Mouse (Mus musculus) cerebellum, postnatal 36 days (tissue): ENCODE data around the gene Spcs3.
A peak's percentile ranks its signal among the peaks of the same experiment; 100 is the strongest.
"Not testable (repeated sequence)": the region's sequence is repeated elsewhere in the genome, so short reads cannot be mapped to it uniquely, and the experiment has no call there.

Experiments used
- DNase-seq, 2 experiments: peaks; one replicate each; pipeline ENCODE4 v3.0.0; 2021 to 2022; ENCODE audit warnings: mixed read lengths in 2 of 2

The Spcs3 gene

GRCm38 (mm10) chr8:54529382-54530296, at the start of gene Spcs3, which contains the start of gene Asb5:
Gene Spcs3, minus strand, starts transcription at chr8:54529998.
Gene Asb5, plus strand, starts transcription at chr8:54529580.
- DNase-seq = peak; percentile 93 to 97

DNA sequence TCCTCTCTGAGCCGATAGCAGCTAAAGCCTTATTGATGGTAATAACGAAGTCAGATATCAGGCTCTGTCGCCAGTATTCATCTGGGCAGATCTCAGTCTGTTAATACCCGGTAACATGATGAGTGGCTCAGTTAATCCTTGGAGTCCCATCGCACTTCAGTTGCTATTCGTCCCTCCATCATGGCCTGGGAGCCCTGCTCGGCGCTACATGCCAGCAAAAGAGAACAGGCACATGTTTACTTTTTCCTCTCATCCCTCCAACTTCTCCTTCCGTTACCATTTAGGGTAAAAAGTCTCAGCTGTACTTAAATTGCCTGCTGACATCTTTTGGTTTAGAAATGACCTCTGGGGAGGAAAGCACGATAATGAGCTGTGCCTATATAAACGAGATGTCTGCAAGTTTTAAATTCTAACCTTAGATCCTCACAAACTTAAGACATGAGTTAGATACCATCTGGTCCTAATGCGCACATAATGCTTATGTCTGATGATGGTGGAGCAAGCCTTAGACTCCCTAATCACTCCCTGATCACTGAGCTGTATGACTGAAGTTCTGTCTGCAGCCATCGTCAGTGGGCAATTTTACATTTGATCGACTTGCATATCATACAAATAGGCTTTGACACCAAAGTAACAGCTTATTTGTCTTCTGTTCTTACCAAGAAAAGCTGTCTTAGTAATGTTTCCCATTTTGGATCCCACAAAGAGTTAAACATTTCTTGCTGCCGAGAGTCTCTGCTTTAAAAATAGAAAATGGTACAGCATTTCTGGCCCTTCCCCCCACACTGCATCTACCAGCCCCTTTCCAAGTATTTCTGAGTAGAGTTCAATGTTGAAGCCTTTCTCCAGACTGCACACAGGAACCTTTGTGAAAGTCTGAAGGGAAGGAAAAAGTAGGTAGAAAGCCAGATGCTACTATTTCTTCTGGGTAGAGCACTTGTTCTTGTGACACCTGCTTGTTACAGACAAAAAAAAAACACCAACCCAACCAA, 41.1 kb upstream of the Spcs3 start:
- no peak for DNase-seq

DNA sequence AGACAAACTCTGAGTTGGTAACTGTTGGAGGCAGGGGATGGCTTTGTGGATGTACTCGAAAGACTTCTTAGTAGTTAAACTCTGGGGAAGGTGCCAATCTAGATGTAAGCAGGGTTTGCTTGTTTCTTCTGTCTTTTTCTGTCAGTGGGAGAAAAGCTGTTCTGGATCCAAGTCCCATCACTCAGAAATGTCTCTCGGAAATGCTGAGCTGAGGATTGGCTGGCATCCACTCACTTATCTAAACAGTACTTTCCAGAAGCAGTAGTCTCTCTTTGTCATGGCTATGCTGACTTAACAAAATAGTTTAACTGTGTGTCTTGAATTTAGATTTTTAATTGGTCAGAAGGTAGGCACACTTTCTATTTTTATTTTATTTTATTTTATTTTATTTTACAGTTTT, 37.4 kb upstream of the Spcs3 start:
- DNase-seq = no peak

- no peak for DNase-seq
Observed at GRCm38 (mm10) chr8:54565603-54566260, 35.9 kb upstream of the Spcs3 start.

DNA sequence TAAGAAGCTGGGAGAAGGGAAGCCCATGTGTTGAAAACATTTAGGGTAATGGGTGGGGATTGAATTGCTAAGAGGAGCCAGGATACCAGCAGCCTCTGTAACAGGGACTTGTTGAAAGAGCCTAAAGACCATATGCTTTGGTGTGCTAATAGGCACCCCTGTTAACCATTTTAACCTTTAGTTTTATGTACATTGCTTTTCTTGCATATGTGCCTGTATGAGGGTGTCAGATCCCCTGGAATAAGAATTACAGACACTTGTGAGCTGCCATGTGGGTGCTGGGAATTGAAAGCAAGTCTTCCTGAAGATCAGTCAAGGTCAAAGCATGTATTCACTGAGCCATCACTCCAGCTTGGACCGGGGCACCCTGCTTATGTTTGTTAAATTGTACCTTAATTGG, 35.4 kb upstream of the Spcs3 start:
- no peak for DNase-seq

GRCm38 (mm10) chr8:54562137-54562536, 32.3 kb upstream of the Spcs3 start:
- DNase-seq = no peak

- no peak for DNase-seq
Observed at GRCm38 (mm10) chr8:54554921-54555320, 25.1 kb upstream of the Spcs3 start.

- DNase-seq = no peak
Observed at GRCm38 (mm10) chr8:54550026-54550574, 20.3 kb upstream of the Spcs3 start.

- peak; percentile 7 for DNase-seq
Observed at GRCm38 (mm10) chr8:54548383-54548782, 18.6 kb upstream of the Spcs3 start.

DNA sequence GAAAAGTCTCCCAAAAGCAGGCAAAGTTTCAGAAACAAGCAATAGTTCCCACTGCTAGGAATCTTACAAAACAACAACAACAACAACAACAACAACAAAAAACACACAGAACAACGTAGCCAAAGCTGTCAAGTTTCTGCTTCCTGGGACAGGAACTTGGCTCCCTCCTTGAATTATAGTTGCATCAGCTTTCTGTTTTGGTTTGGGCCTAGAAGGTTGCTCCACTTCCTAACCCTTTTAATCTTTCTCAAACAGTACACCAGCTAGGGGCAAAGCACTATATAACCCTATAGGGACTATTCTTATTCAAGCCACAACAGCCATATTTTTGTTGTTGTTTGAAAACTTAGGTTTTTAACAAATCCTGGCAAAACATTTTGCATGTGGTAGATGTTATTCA, 11.5 kb upstream of the Spcs3 start:
- no peak for DNase-seq

DNA sequence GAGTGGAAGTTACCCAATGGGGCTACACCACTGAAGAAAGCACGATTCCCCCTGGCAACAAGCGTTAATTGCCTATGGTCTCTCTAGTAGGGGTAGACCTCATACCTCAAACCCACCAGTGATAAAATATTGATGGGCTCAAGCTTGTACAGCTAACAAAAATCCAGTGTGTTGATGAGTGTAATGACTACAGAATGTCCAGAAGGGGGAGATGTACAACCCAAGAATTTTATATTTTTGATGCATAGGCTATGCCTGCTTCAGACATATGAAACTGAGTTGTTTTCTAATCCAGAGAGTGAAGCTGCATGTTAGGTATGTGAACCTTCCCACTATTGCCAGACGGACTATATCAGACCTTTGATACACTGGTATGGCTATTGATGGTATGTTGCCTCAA, 7.5 kb upstream of the Spcs3 start:
- no peak for DNase-seq

DNA sequence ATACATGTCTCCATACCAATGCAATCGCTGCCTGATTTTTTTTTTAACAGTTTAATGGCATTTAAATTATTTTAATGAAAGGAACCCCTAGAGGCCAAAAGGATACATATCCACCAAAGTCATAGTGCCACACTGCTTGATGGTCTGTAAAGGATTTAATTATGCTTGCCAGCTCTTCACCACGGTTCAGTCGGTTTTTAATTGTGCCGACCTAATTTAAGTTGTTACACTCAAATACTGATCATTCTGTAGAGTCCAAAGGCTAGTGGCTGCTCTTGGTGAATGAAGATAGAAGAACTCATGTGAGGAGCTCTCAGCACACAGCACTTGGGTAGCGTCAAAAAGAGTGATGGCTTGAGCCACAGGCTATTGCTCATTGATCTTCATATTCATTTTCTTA, 5.4 kb upstream of the Spcs3 start:
- DNase-seq = no peak

DNA sequence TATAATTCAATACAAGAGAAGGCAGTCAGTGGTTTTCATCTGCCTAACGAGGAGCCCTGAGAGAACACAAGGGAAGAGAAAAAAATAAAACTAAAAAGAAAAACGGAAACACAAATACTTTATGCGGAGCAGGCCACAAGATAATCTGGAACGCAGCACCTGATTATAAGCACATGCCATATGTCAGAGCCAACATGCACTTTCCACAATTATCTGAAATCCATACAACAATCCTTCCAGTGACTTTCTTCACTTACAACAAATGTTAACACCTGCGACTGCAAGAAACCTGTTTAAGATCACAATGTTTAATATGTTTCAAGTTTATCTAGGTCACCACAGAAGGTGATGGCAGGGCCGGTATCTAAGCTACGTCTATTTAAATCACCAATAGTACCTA, 1.2 kb downstream of the Spcs3 start:
- DNase-seq = no peak

GRCm38 (mm10) chr8:54526700-54527099, 3.1 kb downstream of the Spcs3 start:
- no peak for DNase-seq

GRCm38 (mm10) chr8:54525606-54526005, 4.2 kb downstream of the Spcs3 start:
- DNase-seq = no peak

DNA sequence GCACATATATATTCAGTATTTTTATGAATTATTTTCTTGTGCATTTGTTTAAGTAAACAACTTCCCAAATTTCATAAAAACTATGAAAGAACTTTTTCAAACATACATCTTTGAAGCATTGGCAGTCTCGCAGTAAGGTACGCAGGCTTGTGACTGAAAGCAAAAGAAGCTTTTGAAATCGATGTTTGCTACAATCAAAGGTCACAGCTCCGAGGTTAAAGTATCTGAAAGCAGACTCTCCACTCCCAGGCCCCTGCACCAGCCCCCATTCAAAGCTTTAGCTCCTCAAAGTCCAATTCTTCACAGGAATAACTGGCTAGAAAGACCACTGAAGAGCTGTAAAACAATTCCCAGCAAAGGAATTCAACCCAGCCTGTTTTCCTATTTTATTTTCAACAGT, 9.3 kb downstream of the Spcs3 start:
- DNase-seq = no peak

DNA sequence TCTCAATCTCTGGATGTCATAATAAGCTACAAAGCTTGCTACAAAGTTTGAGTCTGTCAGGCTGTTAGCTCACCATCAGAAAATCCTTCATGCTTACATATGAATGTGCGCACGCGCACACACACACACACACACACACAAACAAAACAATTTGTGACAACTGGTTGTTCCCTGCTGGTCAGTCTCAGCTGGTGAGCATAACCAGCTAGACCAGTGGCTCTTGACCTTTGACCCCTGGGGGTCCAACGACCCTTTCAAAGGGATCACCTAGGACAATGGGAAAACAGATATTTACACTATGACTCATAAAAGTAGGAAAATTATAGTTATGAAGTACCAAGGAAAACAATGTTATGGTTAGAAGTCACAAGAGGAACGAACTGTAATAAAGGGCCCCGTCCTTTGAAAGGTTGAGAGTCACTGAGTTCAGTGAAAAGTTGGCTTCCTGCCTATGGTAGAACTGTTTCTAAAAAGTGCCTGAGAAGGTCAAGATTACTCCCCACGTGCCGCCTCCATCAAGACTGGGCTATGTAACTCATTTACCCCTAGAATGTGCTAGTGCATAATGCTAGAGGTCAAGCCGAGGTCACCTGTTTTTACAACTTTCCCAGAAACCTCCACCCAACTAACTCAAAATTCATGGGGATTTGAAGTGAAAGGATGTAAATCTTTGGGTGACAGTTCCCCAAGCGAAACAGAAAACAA, 10.9 kb downstream of the Spcs3 start:
- DNase-seq = no peak

DNA sequence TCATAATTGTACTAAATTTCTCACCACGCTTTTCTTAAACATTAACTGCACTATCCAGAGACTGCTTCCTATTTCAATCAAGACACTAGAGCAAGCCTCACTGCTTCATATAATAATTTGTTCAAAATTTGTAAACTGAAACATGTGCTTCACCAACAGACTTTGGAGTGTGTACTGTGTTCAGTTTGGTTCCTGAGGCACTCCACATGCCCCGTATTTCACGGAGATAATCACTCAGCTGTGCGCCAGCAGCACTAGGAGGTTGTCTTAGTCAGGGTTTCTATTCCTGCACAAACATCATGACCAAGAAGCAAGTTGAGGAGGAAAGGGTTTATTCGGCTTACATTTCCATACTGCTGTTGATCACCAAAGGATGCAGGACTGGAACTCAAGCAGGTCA, 17.6 kb downstream of the Spcs3 start:
- DNase-seq = not testable (repeated sequence)

DNA sequence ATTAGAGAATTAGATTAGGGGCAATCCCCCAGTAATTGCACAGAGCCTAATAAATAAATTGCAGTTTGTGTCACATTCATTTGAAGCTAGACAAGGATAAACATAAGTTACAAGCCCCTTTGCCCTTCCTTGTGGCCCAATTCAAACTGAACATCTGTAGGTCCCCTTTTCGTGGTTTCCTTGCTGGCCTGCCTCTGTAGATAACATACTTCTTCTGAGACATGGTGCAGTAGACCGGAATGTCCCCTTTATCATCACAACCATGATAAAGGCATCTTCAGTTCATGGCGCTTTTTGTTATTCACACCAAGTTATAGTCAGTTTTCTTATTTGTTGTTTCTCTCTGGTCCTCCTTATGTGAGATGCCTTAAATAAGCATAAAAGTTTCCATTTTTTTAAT, 18.0 kb downstream of the Spcs3 start:
- no peak for DNase-seq

DNA sequence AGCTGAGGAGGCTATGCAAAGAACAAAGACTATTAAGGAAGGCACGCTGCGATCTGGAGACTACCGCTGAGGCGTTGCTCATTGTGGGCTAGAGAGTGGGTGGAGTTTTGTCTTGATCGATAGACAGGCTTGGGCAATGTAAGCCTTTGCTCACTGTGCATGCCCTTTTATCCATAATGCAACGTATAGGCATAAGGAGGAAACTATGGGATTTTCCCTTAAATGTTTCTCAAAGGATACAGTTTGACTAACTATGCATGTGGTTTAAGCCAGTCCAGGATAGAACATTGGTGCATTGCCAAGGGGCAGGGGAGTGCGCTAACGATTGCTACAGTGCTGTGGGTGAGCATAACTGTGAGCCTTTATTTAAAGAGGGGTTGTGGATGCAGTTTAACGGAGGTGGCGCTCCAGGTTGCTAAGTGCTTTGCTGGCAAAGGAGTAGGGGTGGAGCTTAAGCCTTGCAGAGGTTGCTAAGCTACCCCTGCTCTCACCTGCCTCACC, 20.5 kb downstream of the Spcs3 start:
- DNase-seq = peak in 1 of 2 experiments; percentile 9

- DNase-seq = no peak
Observed at GRCm38 (mm10) chr8:54508814-54509213, 21.0 kb downstream of the Spcs3 start.

- no peak for DNase-seq
Observed at GRCm38 (mm10) chr8:54508096-54508456, 21.7 kb downstream of the Spcs3 start.
